Mouse (Mus musculus) spleen, adult 12 weeks (tissue): ENCODE measurements at regions not wholly inside any gene's neighbourhood (a gene's known extent, or its start where the extent isn't known, plus 50 kb on each side); places are given as distances from the start of the nearest gene placed in this dataset.

ENCODE experiments used
- DNase-seq: peaks from one replicate; pipeline ENCODE4 v3.0.0; 2022; ENCODE audit warnings: low spot score

- no peak for DNase-seq
Observed at GRCm38 (mm10) chr12:12567734-12568104, 305.8 kb downstream of the Fam49a start.

GRCm38 (mm10) chr12:12567058-12567733 lies 305.3 kb downstream of the Fam49a start:
- no peak for DNase-seq

GRCm38 (mm10) chr12:12562267-12562666 lies 300.3 kb downstream of the Fam49a start:
- DNase-seq: no peak

- DNase-seq: no peak
Observed at GRCm38 (mm10) chr12:12551818-12552217, 289.9 kb downstream of the Fam49a start.

- DNase-seq: no peak
Observed at GRCm38 (mm10) chr12:12549649-12550048, 287.7 kb downstream of the Fam49a start.

GRCm38 (mm10) chr12:12548688-12549087 lies 286.7 kb downstream of the Fam49a start:
- DNase-seq: no peak

GRCm38 (mm10) chr12:12547477-12547876 lies 285.5 kb downstream of the Fam49a start:
- no peak for DNase-seq

- no peak for DNase-seq
Observed at GRCm38 (mm10) chr12:12546372-12547031, 284.6 kb downstream of the Fam49a start.

- DNase-seq: no peak
Observed at GRCm38 (mm10) chr12:12541076-12542070, 279.4 kb downstream of the Fam49a start.

GRCm38 (mm10) chr12:12539291-12539690 lies 277.4 kb downstream of the Fam49a start:
- no peak for DNase-seq

- DNase-seq: no peak
Observed at GRCm38 (mm10) chr12:12534779-12535178, 272.8 kb downstream of the Fam49a start.

GRCm38 (mm10) chr12:12530796-12531195 lies 268.9 kb downstream of the Fam49a start:
- DNase-seq: no peak

GRCm38 (mm10) chr12:12529541-12529940 lies 267.6 kb downstream of the Fam49a start:
- no peak for DNase-seq

GRCm38 (mm10) chr12:12528478-12528981 lies 266.6 kb downstream of the Fam49a start:
- no peak for DNase-seq

- DNase-seq: no peak
Observed at GRCm38 (mm10) chr12:12527766-12528477, 266.0 kb downstream of the Fam49a start.

GRCm38 (mm10) chr12:12527366-12527765 lies 265.4 kb downstream of the Fam49a start:
- no peak for DNase-seq

GRCm38 (mm10) chr12:12520311-12520852 lies 258.4 kb downstream of the Fam49a start:
- DNase-seq: no peak

GRCm38 (mm10) chr12:12518490-12519070 lies 256.6 kb downstream of the Fam49a start:
- DNase-seq: no peak

GRCm38 (mm10) chr12:12517020-12517419 lies 255.1 kb downstream of the Fam49a start:
- DNase-seq: no peak

- no peak for DNase-seq
Observed at GRCm38 (mm10) chr12:12510764-12511163, 248.8 kb downstream of the Fam49a start.
